Mouse (Mus musculus) MEL (cell line): Measurements from ENCODE around the gene Dapp1. TPM values are rescaled to one million over a fixed set of nuclear protein-coding genes. Genes with fewer than 3 reads are reported as not detected.

Experiments
- DNase-seq: peaks from one replicate; pipeline ENCODE4 v3.0.0; 2011; ENCODE audit warnings: low read depth, low spot score
- H3K27ac ChIP-seq: 2 replicates; pipeline ENCODE4 v1.5.1; 2012; ENCODE audit warnings: low read depth, mild to moderate bottlenecking, control low read depth, low read length, moderate library complexity; ENCODE audit not compliant: control insufficient read depth
- H3K27me3 ChIP-seq, 2 experiments: fragments of 150-350 bp in 1 of 2; sonication (generic) in 1 of 2; 2 replicates each; pipeline ENCODE4 v1.6.1; 2012; ENCODE audit warnings: low read length in 2 of 2, mild to moderate bottlenecking in 2 of 2, improper control_type of control experiment in 1 of 2, moderate library complexity in 1 of 2; ENCODE audit not compliant: insufficient read depth in 2 of 2, control insufficient read depth in 1 of 2
- H3K36me3 ChIP-seq, 2 experiments: 2 replicates each; pipeline ENCODE4 v1.6.1; 2012 to 2014; ENCODE audit warnings: low read length in 2 of 2, improper control_type of control experiment in 1 of 2, inconsistent platforms in 1 of 2, mild to moderate bottlenecking in 1 of 2; ENCODE audit not compliant: insufficient read depth in 2 of 2, control insufficient read depth in 1 of 2
- H3K4me1 ChIP-seq, 2 experiments: fragments of 150-350 bp in 1 of 2; sonication (generic) in 1 of 2; 2 replicates each; pipeline ENCODE4 v1.6.1; 2012; ENCODE audit warnings: low read length in 2 of 2, improper control_type of control experiment in 1 of 2, mild to moderate bottlenecking in 1 of 2; ENCODE audit not compliant: insufficient read depth in 2 of 2, control insufficient read depth in 1 of 2
- H3K4me3 ChIP-seq, 2 experiments: fragments of 150-350 bp in 1 of 2; sonication (generic) in 1 of 2; 2 replicates each; pipeline ENCODE4 v1.5.1; 2012; ENCODE audit warnings: low read depth in 2 of 2, low read length in 2 of 2, mild to moderate bottlenecking in 2 of 2, moderate library complexity in 2 of 2, control low read depth in 1 of 2, improper control_type of control experiment in 1 of 2; ENCODE audit not compliant: control insufficient read depth in 1 of 2, insufficient read depth in 1 of 2
- H3K79me2 ChIP-seq: 2 replicates; pipeline ENCODE4 v1.6.1; 2012; ENCODE audit warnings: mild to moderate bottlenecking, low read length, moderate library complexity; ENCODE audit not compliant: control insufficient read depth, poor library complexity, insufficient read depth
- H3K9ac ChIP-seq: 2 replicates; pipeline ENCODE4 v1.6.1; 2012; ENCODE audit warnings: low read depth, mild to moderate bottlenecking, control low read depth, low read length, moderate library complexity; ENCODE audit not compliant: control insufficient read depth, poor library complexity, severe bottlenecking
- H3K9me3 ChIP-seq: fragments of 150-350 bp; sonication (generic); replicated peaks from 2 replicates; pipeline ENCODE4 v1.6.1; 2012; ENCODE audit warnings: mild to moderate bottlenecking, low read length, improper control_type of control experiment, moderate library complexity; ENCODE audit not compliant: insufficient read depth
- CHD1 ChIP-seq: IDR thresholded peaks from 2 replicates; pipeline ENCODE4 v1.6.1; 2012; ENCODE audit warnings: low read depth, mild to moderate bottlenecking, inconsistent platforms, low read length, improper control_type of control experiment
- CHD2 ChIP-seq: IDR thresholded peaks from 2 replicates; pipeline ENCODE4 v1.6.1; 2011; ENCODE audit warnings: low read length, improper control_type of control experiment
- ELF1 ChIP-seq: IDR thresholded peaks from 2 replicates; pipeline ENCODE4 v1.6.1; 2014; ENCODE audit warnings: low read depth, mild to moderate bottlenecking, inconsistent platforms, low read length, improper control_type of control experiment, moderate library complexity
- EP300 ChIP-seq, 2 experiments: IDR thresholded peaks; 2 replicates each; pipeline ENCODE4 v1.6.1; 2011; ENCODE audit warnings: improper control_type of control experiment in 2 of 2, low read length in 2 of 2, low read depth in 1 of 2, mild to moderate bottlenecking in 1 of 2
- GABPA ChIP-seq: IDR thresholded peaks from 2 replicates; pipeline ENCODE4 v1.6.1; 2012; ENCODE audit warnings: low read depth, mild to moderate bottlenecking, inconsistent platforms, low read length, improper control_type of control experiment, moderate library complexity
- GATA1 ChIP-seq: IDR thresholded peaks from 2 replicates; pipeline ENCODE4 v1.6.1; 2011; ENCODE audit warnings: low read depth, low read length, improper control_type of control experiment
- JUND ChIP-seq: IDR thresholded peaks from 2 replicates; pipeline ENCODE4 v1.6.1; 2011; ENCODE audit warnings: low read depth, mild to moderate bottlenecking, improper control_type of control experiment, low read length
- KAT2A ChIP-seq: conservative IDR thresholded peaks from 2 replicates; pipeline ENCODE4 v1.6.1; 2012; ENCODE audit warnings: low read depth, low read length, improper control_type of control experiment, inconsistent platforms
- MAFK ChIP-seq: IDR thresholded peaks from 2 replicates; pipeline ENCODE4 v1.6.1; 2011; ENCODE audit warnings: low read depth, mild to moderate bottlenecking, low read length, improper control_type of control experiment, borderline replicate concordance
- MAX ChIP-seq: IDR thresholded peaks from 2 replicates; pipeline ENCODE4 v1.6.1; 2011; ENCODE audit warnings: low read length, improper control_type of control experiment
- MAZ ChIP-seq: IDR thresholded peaks from 2 replicates; pipeline ENCODE4 v1.6.1; 2012; ENCODE audit warnings: low read depth, mild to moderate bottlenecking, inconsistent platforms, low read length, improper control_type of control experiment
- MXI1 ChIP-seq: IDR thresholded peaks from 2 replicates; pipeline ENCODE4 v1.6.1; 2011; ENCODE audit warnings: mild to moderate bottlenecking, low read depth, low read length, improper control_type of control experiment
- MYB ChIP-seq: IDR thresholded peaks from 2 replicates; pipeline ENCODE4 v1.6.1; 2011; ENCODE audit warnings: mild to moderate bottlenecking, low read depth, low read length, improper control_type of control experiment
- MYC ChIP-seq: IDR thresholded peaks from 2 replicates; pipeline ENCODE4 v1.6.1; 2011; ENCODE audit warnings: low read depth, mild to moderate bottlenecking, low read length, improper control_type of control experiment, moderate library complexity
- NELFE ChIP-seq: IDR thresholded peaks from 2 replicates; pipeline ENCODE4 v1.6.1; 2011; ENCODE audit warnings: low read depth, low read length, improper control_type of control experiment
- POLR2A ChIP-seq, 2 experiments: IDR thresholded peaks; 2 replicates each; pipeline ENCODE4 v1.6.1; 2011 to 2012; ENCODE audit warnings: low read length in 2 of 2, mild to moderate bottlenecking in 2 of 2, control low read depth in 1 of 2, improper control_type of control experiment in 1 of 2, low read depth in 1 of 2, moderate library complexity in 1 of 2; ENCODE audit not compliant: control insufficient read depth in 1 of 2, insufficient read depth in 1 of 2, poor library complexity in 1 of 2
- POLR2AphosphoS2 ChIP-seq: IDR thresholded peaks from 2 replicates; pipeline ENCODE4 v1.6.1; 2011; ENCODE audit warnings: low read length, improper control_type of control experiment
- POLR2AphosphoS5 ChIP-seq: IDR thresholded peaks from 2 replicates; pipeline ENCODE4 v1.6.1; 2012; ENCODE audit warnings: low read depth, borderline replicate concordance, mild to moderate bottlenecking, inconsistent platforms, low read length, moderate library complexity, mixed read lengths
- RAD21 ChIP-seq: IDR thresholded peaks from 2 replicates; pipeline ENCODE4 v1.6.1; 2011; ENCODE audit warnings: mild to moderate bottlenecking, low read depth, low read length, improper control_type of control experiment
- RCOR1 ChIP-seq: IDR thresholded peaks from 2 replicates; pipeline ENCODE4 v1.6.1; 2012; ENCODE audit warnings: low read depth, mild to moderate bottlenecking, inconsistent platforms, low read length, improper control_type of control experiment
- SMC3 ChIP-seq: IDR thresholded peaks from 2 replicates; pipeline ENCODE4 v1.6.1; 2011; ENCODE audit warnings: low read depth, low read length, improper control_type of control experiment
- TAL1 ChIP-seq: IDR thresholded peaks from 2 replicates; pipeline ENCODE4 v1.6.1; 2012; ENCODE audit warnings: mild to moderate bottlenecking, inconsistent platforms, low read length, moderate library complexity, mixed read lengths
- TBP ChIP-seq: IDR thresholded peaks from 2 replicates; pipeline ENCODE4 v1.8.0; 2011; ENCODE audit warnings: low read depth, low read length, improper control_type of control experiment
- TCF12 ChIP-seq: IDR thresholded peaks from 2 replicates; pipeline ENCODE4 v1.6.1; 2014; ENCODE audit warnings: low read depth, mild to moderate bottlenecking, inconsistent platforms, low read length, improper control_type of control experiment, moderate library complexity
- UBTF ChIP-seq: IDR thresholded peaks from 2 replicates; pipeline ENCODE4 v1.6.1; 2012; ENCODE audit warnings: low read depth, mild to moderate bottlenecking, inconsistent platforms, low read length, improper control_type of control experiment, moderate library complexity, borderline replicate concordance; ENCODE audit not compliant: insufficient read depth
- USF1 ChIP-seq: IDR thresholded peaks from 2 replicates; pipeline ENCODE4 v1.6.1; 2014; ENCODE audit warnings: low read depth, mild to moderate bottlenecking, inconsistent platforms, low read length, improper control_type of control experiment, moderate library complexity
- USF2 ChIP-seq, 2 experiments: IDR thresholded peaks; 2 replicates each; pipeline ENCODE4 v1.6.1; 2011 to 2012; ENCODE audit warnings: improper control_type of control experiment in 2 of 2, low read length in 2 of 2, borderline replicate concordance in 1 of 2, inconsistent platforms in 1 of 2, low read depth in 1 of 2, mild to moderate bottlenecking in 1 of 2; ENCODE audit not compliant: insufficient read depth in 1 of 2
- ZC3H11A ChIP-seq: IDR thresholded peaks from 2 replicates; pipeline ENCODE4 v1.6.1; 2012; ENCODE audit warnings: low read depth, mild to moderate bottlenecking, inconsistent platforms, low read length, improper control_type of control experiment
- ZKSCAN1 ChIP-seq: IDR thresholded peaks from 2 replicates; pipeline ENCODE4 v1.6.1; 2012; ENCODE audit warnings: low read depth, mild to moderate bottlenecking, inconsistent platforms, low read length, improper control_type of control experiment, moderate library complexity
- ZMIZ1 ChIP-seq: IDR thresholded peaks from 2 replicates; pipeline ENCODE4 v1.6.1; 2012; ENCODE audit warnings: low read depth, mild to moderate bottlenecking, inconsistent platforms, low read length, improper control_type of control experiment, moderate library complexity
- ZNF384 ChIP-seq: IDR thresholded peaks from 2 replicates; pipeline ENCODE4 v1.6.1; 2012; ENCODE audit warnings: low read depth, mild to moderate bottlenecking, inconsistent platforms, low read length, improper control_type of control experiment
- polyA plus RNA-seq, 2 experiments: library from polyadenylated mRNA; stranded (reverse) in 1 of 2; unstranded in 1 of 2; fragments of >175 nt in 1 of 2; fragments of >200 nt in 1 of 2; gene quantifications; 2 replicates each; pipeline versions ENCODE4 v1.2.1 to v1.2.4; 2012; ENCODE audit warnings: low replicate concordance in 2 of 2, low read depth in 1 of 2; ENCODE audit not compliant: insufficient read length in 2 of 2, insufficient read depth in 1 of 2, missing spikeins in 1 of 2
- total RNA-seq: library from RNA; depleted of rRNA; stranded (reverse); fragments of 300-350 nt; gene quantifications from 2 replicates; pipeline ENCODE4 v1.2.3, GENCODE M21; 2012

The Dapp1 gene
- total and polyA plus RNA-seq, 3 experiments, result 45.7 to 91.5 (median 67.3) TPM

DNA sequence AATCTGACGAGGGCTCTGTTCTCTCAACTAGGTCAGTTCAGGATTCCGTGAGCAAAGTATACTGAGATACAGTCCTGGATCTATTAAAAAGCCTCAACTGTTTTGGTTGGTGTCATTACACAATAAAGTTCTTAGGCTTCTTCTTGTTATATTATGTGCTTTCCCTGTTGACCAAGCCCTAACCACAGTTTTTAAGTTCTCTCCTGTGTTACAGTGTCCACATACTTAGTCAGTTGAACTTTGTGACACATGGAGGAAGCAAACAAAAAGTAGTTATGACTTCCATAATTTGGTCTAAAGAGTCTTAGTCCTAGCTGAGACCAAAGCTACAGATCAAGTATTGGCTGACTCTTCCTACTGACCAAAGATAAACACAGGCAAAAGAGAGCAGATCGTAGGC is 34.5 kb downstream of the Dapp1 start:
- H3K27ac ChIP-seq, result peak overlapping the region; percentile 94
- peaks cover 3% of the 10 kb centered on the region for H3K79me2 ChIP-seq
- peak overlapping the region; percentile 9; the same call in 1 of the 2 replicates for H3K9ac ChIP-seq
- no peaks in the 10 kb centered on the region for H3K27me3 ChIP-seq
- no peaks in the 10 kb centered on the region for H3K9me3 ChIP-seq
- peaks cover 44 to 63% of the 10 kb centered on the region in 2 experiments for H3K4me1 ChIP-seq
- peaks cover 25 to 89% of the 10 kb centered on the region in 2 experiments for H3K36me3 ChIP-seq
- TF ChIP-seq SMC3 (no peak), MYB (no peak), GATA1 (no peak), TBP (no peak), ZKSCAN1 (no peak), UBTF (no peak), USF1 (no peak), MAX (no peak), ELF1 (no peak), GABPA (no peak), POLR2A (IDR thresholded peaks at IDR 0.05; ENCODE audit: control insufficient read depth in 1 of 2, insufficient read depth in 1 of 2, low read depth in 1 of 2, low read length in 2 of 2, poor library complexity in 1 of 2) (no peak)
- H3K4me3 ChIP-seq, result no peak overlapping the region
- DNase-seq, result no peak

DNA sequence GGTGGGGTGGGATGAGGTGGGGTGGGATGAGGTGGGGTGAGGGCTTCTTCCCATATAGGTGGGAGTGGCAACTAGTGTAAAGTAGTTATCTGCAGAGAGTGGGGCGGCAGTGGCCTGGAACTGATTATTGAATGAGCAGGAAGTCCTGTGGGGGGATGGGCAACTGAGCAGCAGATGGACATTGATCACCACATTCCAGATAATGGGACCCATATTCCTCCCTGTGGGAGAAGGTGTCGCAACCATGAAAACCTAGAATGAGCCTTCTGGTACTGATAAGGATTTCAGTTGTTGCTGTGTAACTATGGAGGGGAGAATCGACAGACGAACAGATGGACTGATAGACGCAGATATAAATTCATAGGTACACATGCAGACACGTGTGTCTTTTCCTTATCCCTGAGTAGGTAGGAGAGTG is 37.6 kb downstream of the Dapp1 start:
- Histone ChIP-seq H3K9ac (no peak overlapping the region), H3K27me3 (no peaks in the 10 kb centered on the region), H3K27ac (peak overlapping the region; percentile 36), H3K36me3 (peaks cover 37 to 75% of the 10 kb centered on the region in 2 experiments), H3K4me1 (peaks cover 47 to 54% of the 10 kb centered on the region in 2 experiments), H3K9me3 (no peaks in the 10 kb centered on the region), H3K79me2 (peaks cover 3% of the 10 kb centered on the region), H3K4me3 (no peak overlapping the region)
- DNase-seq, result peak; percentile 57
- TF ChIP-seq POLR2AphosphoS2, result no peak
- TF ChIP-seq POLR2AphosphoS5, result no peak
- TF ChIP-seq GATA1, result peak; percentile 80
- peak; percentile 69; the same call in 1 of the 2 replicates for TF ChIP-seq TCF12
- no peak for TF ChIP-seq ZC3H11A
- no peak for TF ChIP-seq JUND
- TF ChIP-seq EP300 (IDR thresholded peaks at IDR 0.05; ENCODE audit: low read depth in 1 of 2, low read length in 2 of 2), result peak; percentile 71 to 88
- TF ChIP-seq MAFK, result no peak
- TF ChIP-seq USF2 (IDR thresholded peaks at IDR 0.05; ENCODE audit: borderline replicate concordance in 1 of 2, insufficient read depth in 1 of 2, low read depth in 1 of 2, low read length in 2 of 2), result no peak
- TF ChIP-seq KAT2A, result no peak
- no peak for TF ChIP-seq MXI1
- TF ChIP-seq CHD2, result peak; percentile 50; the same call in 1 of the 2 replicates
- no peak for TF ChIP-seq POLR2A (IDR thresholded peaks at IDR 0.05; ENCODE audit: control insufficient read depth in 1 of 2, insufficient read depth in 1 of 2, low read depth in 1 of 2, low read length in 2 of 2, poor library complexity in 1 of 2)
- TF ChIP-seq RCOR1, result peak; percentile 54; the same call in 1 of the 2 replicates
- peak; percentile 73 for TF ChIP-seq TAL1
- no peak for TF ChIP-seq SMC3
- TF ChIP-seq MAX, result no peak
- TF ChIP-seq ZMIZ1, result no peak
- no peak for TF ChIP-seq USF1
- peak; percentile 45; the same call in 1 of the 2 replicates for TF ChIP-seq MYB
- TF ChIP-seq RAD21, result no peak
- TF ChIP-seq ELF1, result 0 out of 2 replicates have a peak, but pooled peaks have one; percentile 31
- TF ChIP-seq GABPA, result no peak
- no peak for TF ChIP-seq MAZ
- TF ChIP-seq TBP, result no peak
- no peak for TF ChIP-seq NELFE
- TF ChIP-seq CHD1, result no peak
- TF ChIP-seq MYC, result 0 out of 2 replicates have a peak, but pooled peaks have one; percentile 73
- no peak for TF ChIP-seq ZNF384
